Mouse (Mus musculus): Measurements from ENCODE around the gene Ndufs6.

Ndufs6 gene

DNA sequence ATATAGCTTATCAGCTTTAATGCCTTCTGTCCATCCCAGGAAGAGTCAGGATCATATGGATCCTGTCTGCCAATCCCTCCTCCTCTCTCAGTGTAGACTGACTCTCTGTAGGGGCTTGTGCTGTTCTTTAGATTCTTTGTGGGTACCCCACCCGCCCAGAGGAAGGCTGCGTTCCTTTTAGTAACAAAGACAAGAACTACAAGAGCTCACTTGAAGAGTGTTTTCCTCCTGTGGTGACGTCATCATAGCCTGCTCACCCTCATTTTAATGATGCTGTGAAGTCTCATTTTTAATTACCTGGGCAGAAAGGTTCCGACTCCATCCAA lies 22.3 kb downstream of the Ndufs6 start:
- no peak for DNase-seq (ENCODE audit: low spot score)

GRCm38 (mm10) chr13:73305398-73306084 lies 22.8 kb downstream of the Ndufs6 start:
- DNase-seq (ENCODE audit: low spot score) = no peak

- no peak for DNase-seq (ENCODE audit: low spot score)
These were observed 23.6 kb downstream of the Ndufs6 start for GRCm38 (mm10) chr13:73304729-73305128.

DNA sequence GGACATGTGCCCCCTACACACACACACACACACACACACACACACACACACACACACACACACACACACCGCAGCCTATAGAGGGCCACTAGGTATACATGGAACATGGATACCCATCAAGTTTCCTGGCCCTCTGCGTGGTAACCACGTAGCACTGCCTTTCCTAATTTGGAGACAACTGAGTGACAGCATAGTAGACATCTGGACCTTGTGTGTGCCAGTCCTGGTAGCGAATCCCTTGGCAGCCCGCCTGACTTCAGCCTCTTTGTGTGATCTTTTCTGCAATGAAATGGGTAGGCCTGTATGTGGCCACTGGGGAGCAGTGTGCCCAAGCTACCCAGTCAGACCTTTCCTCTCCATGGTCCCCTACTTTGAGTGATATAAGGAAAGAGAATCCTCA lies 29.0 kb downstream of the Ndufs6 start:
- no peak for DNase-seq (ENCODE audit: low spot score)

DNA sequence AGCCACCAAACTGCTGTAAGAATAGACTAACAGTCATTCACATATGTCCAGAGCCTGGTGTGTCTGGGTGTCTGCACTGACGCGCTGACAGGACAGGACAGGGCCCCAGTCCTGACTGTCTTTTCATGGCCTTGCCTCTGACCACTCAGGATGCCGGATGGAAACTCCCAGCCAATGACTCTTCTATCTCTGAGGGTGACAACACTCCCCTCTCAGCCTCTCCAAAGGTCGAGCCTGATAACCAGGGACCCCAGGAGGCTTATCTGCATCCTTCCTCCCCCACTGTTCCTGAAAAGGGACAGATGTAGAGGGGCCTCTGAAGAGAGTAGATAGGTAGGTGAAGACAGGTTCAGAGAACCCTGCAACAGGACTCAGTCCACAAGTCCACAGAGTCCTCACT lies 29.6 kb downstream of the Ndufs6 start:
- DNase-seq (ENCODE audit: low spot score) = no peak

- no peak for DNase-seq (ENCODE audit: low spot score)
These were observed 37.2 kb downstream of the Ndufs6 start for GRCm38 (mm10) chr13:73291102-73291501.

GRCm38 (mm10) chr13:73290206-73290605 lies 38.1 kb downstream of the Ndufs6 start:
- DNase-seq (ENCODE audit: low spot score) = no peak

DNA sequence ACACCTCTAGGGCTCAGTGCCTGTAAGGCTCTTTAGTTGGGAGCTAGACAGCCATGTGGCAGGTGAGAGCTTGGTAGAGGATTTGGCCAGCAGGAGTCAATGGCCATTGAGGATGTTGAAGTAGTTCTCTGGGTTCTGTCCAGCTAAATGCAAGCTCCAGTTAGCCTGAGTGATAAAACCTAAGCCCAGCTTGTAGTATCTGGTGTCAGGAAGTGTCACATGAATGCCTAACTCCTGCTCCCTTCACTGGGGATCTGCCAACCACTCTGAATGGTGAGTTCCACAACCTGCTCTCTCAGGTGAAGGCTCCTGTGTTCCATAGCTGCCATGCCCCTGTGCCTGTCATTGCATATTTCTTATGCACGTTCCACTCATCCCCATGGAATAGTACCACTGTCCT lies 44.8 kb downstream of the Ndufs6 start:
- no peak for DNase-seq (ENCODE audit: low spot score)

DNA sequence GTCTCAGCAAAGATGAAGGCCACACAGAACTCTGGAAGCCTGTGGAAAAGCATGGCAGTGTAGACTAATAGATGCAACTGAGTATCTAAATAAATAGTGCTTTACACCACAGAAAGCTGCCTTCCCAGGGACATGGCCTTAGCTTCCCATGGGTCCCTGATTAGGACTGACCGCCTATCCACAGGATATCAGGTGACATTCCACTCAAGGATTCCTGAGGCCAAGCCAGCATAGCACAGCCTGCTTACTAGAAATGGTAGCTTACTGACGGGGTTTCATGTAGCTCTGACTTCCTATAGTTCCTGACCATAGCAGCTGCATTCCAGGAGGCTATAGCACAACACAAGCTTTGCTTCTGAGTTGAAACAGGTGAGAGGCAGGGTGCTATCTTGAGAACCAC lies 45.9 kb downstream of the Ndufs6 start:
- no peak for DNase-seq (ENCODE audit: low spot score)

DNA sequence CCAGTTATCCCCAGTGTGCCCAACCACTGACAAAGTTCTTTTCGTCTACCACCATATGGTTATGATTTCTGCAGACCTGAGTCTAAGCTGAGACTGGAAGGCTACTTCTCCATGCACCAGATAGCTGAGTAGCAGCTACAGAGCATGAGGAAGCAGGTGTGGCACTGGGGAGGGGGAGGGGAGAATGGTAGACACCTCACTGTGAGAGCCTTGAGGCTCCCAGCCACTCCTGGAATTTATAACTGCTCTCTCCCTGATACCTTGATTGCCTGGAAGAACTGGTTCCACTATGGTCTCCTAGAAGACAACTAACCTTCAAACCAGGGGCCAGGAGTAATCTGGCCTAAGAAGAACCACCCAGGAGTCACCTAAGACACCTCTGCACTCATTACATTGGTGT lies 49.1 kb downstream of the Ndufs6 start:
- DNase-seq (ENCODE audit: low spot score) = no peak

DNA sequence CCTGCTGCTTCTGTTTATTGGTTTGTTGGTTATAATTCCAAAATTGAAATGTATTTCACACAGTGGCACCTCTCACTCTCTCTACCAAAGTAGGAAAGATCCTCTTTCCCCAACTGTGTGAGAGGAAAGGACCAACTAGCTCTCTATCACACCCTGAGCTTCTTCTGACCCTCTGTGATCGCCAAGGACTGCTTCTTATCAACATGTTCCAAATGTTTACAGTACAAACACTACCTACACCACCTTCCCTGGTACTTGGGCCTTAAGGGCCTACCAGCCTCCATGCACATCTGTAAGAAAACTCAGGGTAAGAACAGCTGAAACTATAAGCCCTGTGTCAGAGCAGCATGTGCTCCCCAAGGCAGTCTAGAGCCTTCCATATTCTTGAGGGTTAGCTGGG lies 50.5 kb downstream of the Ndufs6 start:
- DNase-seq (ENCODE audit: low spot score) = no peak

DNA sequence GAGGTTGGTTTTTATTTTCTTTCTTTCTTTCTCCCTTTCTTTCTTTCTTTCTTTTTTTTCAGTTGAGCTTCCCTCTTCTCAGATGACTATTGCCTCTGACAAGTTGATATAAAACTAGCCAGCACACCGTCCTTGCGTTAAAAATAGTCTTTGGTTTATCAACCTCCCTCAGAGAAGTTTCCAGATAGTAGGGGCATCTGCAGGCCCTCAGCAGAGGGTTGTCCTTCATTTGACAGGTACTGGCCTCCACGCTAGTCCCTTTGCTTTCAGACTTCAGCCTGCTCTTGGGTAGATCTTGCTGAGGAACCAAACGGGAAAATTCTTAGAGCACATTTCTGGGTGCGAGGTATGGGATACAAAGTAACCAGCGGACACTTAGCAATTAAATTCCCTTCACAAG lies 51.0 kb downstream of the Ndufs6 start:
- DNase-seq (ENCODE audit: low spot score) = no peak

DNA sequence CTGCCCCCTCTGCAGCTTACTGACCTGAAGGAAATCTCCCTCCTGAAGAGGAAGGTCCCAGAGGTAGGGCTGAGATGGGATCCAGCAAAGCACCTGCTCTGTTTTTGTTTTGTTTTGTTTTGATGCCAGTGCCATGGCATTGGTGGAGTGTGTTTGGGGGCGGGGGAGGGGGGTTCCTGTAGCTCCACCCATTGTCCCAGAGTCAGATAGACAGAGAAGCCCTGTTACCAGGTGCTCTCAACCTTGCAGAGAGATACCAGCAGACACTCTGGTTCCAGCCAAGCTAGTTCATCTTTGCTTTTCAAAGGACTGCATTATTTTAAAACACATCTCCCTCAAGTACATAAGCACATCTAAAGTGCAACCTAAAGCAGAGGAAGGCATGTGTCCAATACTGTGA lies 54.8 kb downstream of the Ndufs6 start:
- DNase-seq (ENCODE audit: low spot score) = no peak

- no peak for DNase-seq (ENCODE audit: low spot score)
These were observed 55.5 kb downstream of the Ndufs6 start for GRCm38 (mm10) chr13:73272794-73273282.

DNA sequence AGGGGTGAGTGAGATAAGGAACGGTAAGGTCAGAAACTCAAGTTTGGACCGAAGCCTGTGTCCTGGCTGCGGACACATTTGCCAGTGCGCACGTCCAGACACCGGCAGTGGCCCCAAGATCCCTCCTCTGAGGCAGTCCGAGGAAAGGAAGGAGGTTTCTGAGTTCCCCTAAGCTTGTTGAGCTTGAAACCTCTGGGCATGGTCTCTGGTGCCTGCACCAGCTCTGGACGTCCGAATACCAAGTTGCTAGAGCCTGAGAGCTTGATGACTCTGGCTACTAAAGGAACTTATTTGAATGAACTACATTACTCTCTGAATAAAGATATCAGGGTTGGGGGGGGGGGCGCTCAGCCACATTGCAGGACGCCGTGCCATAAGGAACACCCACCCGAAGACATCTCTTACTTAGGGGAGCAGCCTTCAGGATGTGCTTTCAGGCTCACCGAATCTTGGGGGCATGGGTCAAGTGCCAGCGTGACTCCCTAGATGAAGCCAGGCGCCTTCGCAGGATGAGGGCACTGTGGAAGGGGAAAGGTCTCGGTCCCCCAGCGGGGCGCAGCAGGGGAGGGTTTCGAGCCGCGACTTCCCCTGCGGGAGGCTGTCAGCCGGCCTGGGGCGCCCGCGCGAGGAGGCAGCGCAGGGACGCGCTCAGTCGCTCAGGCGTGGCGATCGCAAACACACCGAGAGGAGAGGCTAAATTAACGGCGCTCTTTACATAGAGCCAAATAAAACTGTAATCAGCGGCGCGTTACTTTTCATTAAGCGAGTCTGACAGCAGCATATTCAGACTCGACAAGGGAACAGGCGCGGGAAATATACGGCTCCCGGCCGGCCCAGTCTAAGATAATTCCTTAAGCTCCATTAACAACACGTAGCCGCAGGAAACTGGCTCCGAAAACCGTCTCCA lies 56.8 kb downstream of the Ndufs6 start:
- no peak for DNase-seq (ENCODE audit: low spot score)

- DNase-seq (ENCODE audit: low spot score) = no peak
These were observed 57.8 kb downstream of the Ndufs6 start for GRCm38 (mm10) chr13:73270451-73271081.

DNA sequence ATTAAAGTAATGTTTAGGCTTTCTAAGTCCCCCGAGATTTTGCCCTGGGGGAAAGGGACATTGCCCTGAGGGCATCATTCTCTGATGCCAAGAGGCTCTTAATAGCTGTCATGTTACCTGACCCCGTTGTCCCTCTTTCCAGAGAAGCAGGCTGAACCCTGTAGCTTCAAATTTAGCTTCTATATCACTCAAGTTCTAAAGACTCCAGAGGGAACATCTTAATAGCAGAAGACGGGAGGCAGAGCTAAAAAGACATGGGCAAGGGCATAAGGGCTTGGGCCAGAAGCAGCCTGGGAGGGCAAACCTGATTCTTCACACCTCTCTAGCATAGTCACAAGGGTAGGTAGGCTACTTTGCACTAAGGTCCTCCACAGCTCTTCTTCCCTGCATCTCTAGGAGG lies 58.5 kb downstream of the Ndufs6 start:
- no peak for DNase-seq (ENCODE audit: low spot score)
